Mouse (Mus musculus) lung, embryonic 16.5 days (tissue): ENCODE data around the gene Elovl4. TPM values are rescaled to one million over a fixed set of nuclear protein-coding genes. Genes with fewer than 3 reads are reported as not detected.

ENCODE experiments used
- ATAC-seq: fragments of 200-750 bp; cut with Nextera tagmentation; 2 replicates; pipeline ENCODE4 v1.8.0; 2017; ENCODE audit warnings: low read depth, mild to moderate bottlenecking, moderate library complexity
- H3K27ac ChIP-seq: fragments of 300-500 bp; sonication (generic); 2 replicates; pipeline ENCODE4 v1.5.1; 2014; ENCODE audit warnings: mild to moderate bottlenecking, control low read depth, low read length
- H3K27me3 ChIP-seq: fragments of 300-500 bp; sonication (generic); 2 replicates; pipeline ENCODE4 v1.6.1; 2014; ENCODE audit warnings: low read depth, low read length, mixed read lengths; ENCODE audit not compliant: control insufficient read depth, insufficient read depth
- H3K36me3 ChIP-seq: fragments of 300-500 bp; sonication (generic); 2 replicates; pipeline ENCODE4 v1.6.1; 2014; ENCODE audit warnings: low read length; ENCODE audit not compliant: control insufficient read depth, insufficient read depth
- H3K4me1 ChIP-seq: fragments of 300-500 bp; sonication (generic); replicated peaks from 2 replicates; pipeline ENCODE4 v1.6.1; 2014; ENCODE audit warnings: low read length, mixed read lengths; ENCODE audit not compliant: control insufficient read depth, insufficient read depth
- H3K4me2 ChIP-seq: fragments of 300-500 bp; sonication (generic); 2 replicates; pipeline ENCODE4 v1.6.1; 2014; ENCODE audit warnings: low read depth, low read length, control low read depth
- H3K4me3 ChIP-seq: fragments of 300-500 bp; sonication (generic); 2 replicates; pipeline ENCODE4 v1.5.1; 2014; ENCODE audit warnings: mild to moderate bottlenecking, low read length, control low read depth
- H3K9ac ChIP-seq: fragments of 300-500 bp; sonication (generic); 2 replicates; pipeline ENCODE4 v1.6.1; 2014; ENCODE audit warnings: low read length, control low read depth
- H3K9me3 ChIP-seq: fragments of 300-500 bp; sonication (generic); 2 replicates; pipeline ENCODE4 v1.6.1; 2016; ENCODE audit warnings: low read length; ENCODE audit not compliant: control insufficient read depth
- WGBS: fragments of 180-500 bp; shearing (Covaris S2); extraction: QIAGEN DNeasy Blood & Tissue Kit; methylation state at CpG from one replicate; pipeline ENCODE4 v1.1.7; 2014; 5-methylcytosine and 5-hydroxymethylcytosine counted together
- polyA plus RNA-seq: library from polyadenylated mRNA; unstranded; fragments of >200 nt; fragmentation: Nextera tagmentation; extraction: Ambion mirVana; gene quantifications from 2 replicates; pipeline ENCODE4 v1.2.1, GENCODE M21; 2015

Elovl4 gene
- polyA plus RNA-seq, 1 experiment from 2014 or later = 2.9 TPM

GRCm38 (mm10) chr9:83819188-83819587 is 13.1 kb upstream of the Elovl4 start:
- Histone ChIP-seq H3K4me1 (no peaks in the 10 kb centered on the region), H3K9me3 (no peaks in the 10 kb centered on the region), H3K27ac (no peak overlapping the region), H3K4me3 (no peak overlapping the region), H3K36me3 (no peaks in the 10 kb centered on the region), H3K27me3 (no peaks in the 10 kb centered on the region), H3K4me2 (no peak overlapping the region), H3K9ac (no peak overlapping the region)
- 72% methylated on average over 7 of the region's 7 CpGs for WGBS
- no peak for ATAC-seq

GRCm38 (mm10) chr9:83807562-83807961 is 1.5 kb upstream of the Elovl4 start:
- H3K9ac ChIP-seq = no peak overlapping the region
- no peaks in the 10 kb centered on the region for H3K36me3 ChIP-seq
- H3K4me1 ChIP-seq = peaks cover 8% of the 10 kb centered on the region; the same call in 1 of the 2 replicates
- peaks cover 24% of the 10 kb centered on the region for H3K27me3 ChIP-seq
- H3K4me3 ChIP-seq = no peak overlapping the region
- no peaks in the 10 kb centered on the region for H3K9me3 ChIP-seq
- 3% methylated on average over 2 of the region's 2 CpGs for WGBS
- H3K27ac ChIP-seq = no peak overlapping the region
- H3K4me2 ChIP-seq = no peak overlapping the region
- no peak for ATAC-seq

GRCm38 (mm10) chr9:83805164-83805976 is 707 bp downstream of the Elovl4 start:
- under 1% methylated on average over 37 of the region's 37 CpGs for WGBS
- no peaks in the 10 kb centered on the region for H3K9me3 ChIP-seq
- peak overlapping the region; percentile 45 for H3K9ac ChIP-seq
- peaks cover 24% of the 10 kb centered on the region for H3K27me3 ChIP-seq
- H3K4me2 ChIP-seq = peak overlapping the region; percentile 82
- peaks cover 8% of the 10 kb centered on the region; the same call in 1 of the 2 replicates for H3K4me1 ChIP-seq
- no peaks in the 10 kb centered on the region for H3K36me3 ChIP-seq
- peak overlapping the region; percentile 55 for H3K4me3 ChIP-seq
- H3K27ac ChIP-seq = no peak overlapping the region
- peak; percentile 62 for ATAC-seq

GRCm38 (mm10) chr9:83804341-83804740 is 1.7 kb downstream of the Elovl4 start:
- no peak overlapping the region for H3K9ac ChIP-seq
- no peak overlapping the region for H3K4me3 ChIP-seq
- no peaks in the 10 kb centered on the region for H3K36me3 ChIP-seq
- H3K4me1 ChIP-seq = peaks cover 8% of the 10 kb centered on the region; the same call in 1 of the 2 replicates
- H3K9me3 ChIP-seq = no peaks in the 10 kb centered on the region
- WGBS = 45% methylated on average over 13 of the region's 13 CpGs
- no peak overlapping the region for H3K27ac ChIP-seq
- peaks cover 24% of the 10 kb centered on the region for H3K27me3 ChIP-seq
- H3K4me2 ChIP-seq = no peak overlapping the region
- ATAC-seq = no peak

GRCm38 (mm10) chr9:83797898-83798297 is 8.2 kb downstream of the Elovl4 start:
- ATAC-seq = no peak
- H3K36me3 ChIP-seq = no peaks in the 10 kb centered on the region
- H3K27me3 ChIP-seq = no peaks in the 10 kb centered on the region
- no peak overlapping the region for H3K4me3 ChIP-seq
- WGBS = 68% methylated on average over 8 of the region's 8 CpGs
- no peaks in the 10 kb centered on the region for H3K9me3 ChIP-seq
- H3K27ac ChIP-seq = no peak overlapping the region
- H3K9ac ChIP-seq = no peak overlapping the region
- no peak overlapping the region for H3K4me2 ChIP-seq
- H3K4me1 ChIP-seq = no peaks in the 10 kb centered on the region

GRCm38 (mm10) chr9:83796875-83797274 is 9.2 kb downstream of the Elovl4 start:
- H3K9me3 ChIP-seq = no peaks in the 10 kb centered on the region
- H3K36me3 ChIP-seq = no peaks in the 10 kb centered on the region
- H3K27ac ChIP-seq = no peak overlapping the region
- WGBS = 82% methylated on average over 7 of the region's 7 CpGs
- no peak overlapping the region for H3K9ac ChIP-seq
- H3K27me3 ChIP-seq = no peaks in the 10 kb centered on the region
- H3K4me1 ChIP-seq = no peaks in the 10 kb centered on the region
- H3K4me2 ChIP-seq = no peak overlapping the region
- ATAC-seq = no peak
- H3K4me3 ChIP-seq = no peak overlapping the region

GRCm38 (mm10) chr9:83789326-83789725 is 16.8 kb downstream of the Elovl4 start:
- WGBS = 88% methylated on average over 6 of the region's 6 CpGs
- no peak overlapping the region for H3K4me3 ChIP-seq

GRCm38 (mm10) chr9:83785501-83785900 is 20.6 kb downstream of the Elovl4 start:
- Histone ChIP-seq H3K4me3 (no peak overlapping the region), H3K9me3 (no peaks in the 10 kb centered on the region), H3K4me1 (no peaks in the 10 kb centered on the region), H3K9ac (no peak overlapping the region), H3K4me2 (no peak overlapping the region), H3K27me3 (no peaks in the 10 kb centered on the region), H3K36me3 (no peaks in the 10 kb centered on the region), H3K27ac (no peak overlapping the region)
- 56% methylated on average over 1 of the region's 1 CpGs for WGBS
- no peak for ATAC-seq

More at GRCm38 (mm10) chr9:83789326-83789725, 16.8 kb downstream of the Elovl4 start:
- no peak overlapping the region for H3K4me2 ChIP-seq
- H3K4me1 ChIP-seq = no peaks in the 10 kb centered on the region
- H3K27ac ChIP-seq = no peak overlapping the region
- no peaks in the 10 kb centered on the region for H3K27me3 ChIP-seq
- no peak for ATAC-seq
- H3K36me3 ChIP-seq = no peaks in the 10 kb centered on the region
- no peaks in the 10 kb centered on the region for H3K9me3 ChIP-seq
- H3K9ac ChIP-seq = no peak overlapping the region

GRCm38 (mm10) chr9:83778317-83778960 is 27.6 kb downstream of the Elovl4 start:
- Histone ChIP-seq H3K9ac (no peak overlapping the region), H3K4me1 (no peaks in the 10 kb centered on the region), H3K9me3 (no peaks in the 10 kb centered on the region), H3K27me3 (no peaks in the 10 kb centered on the region), H3K27ac (no peak overlapping the region), H3K4me2 (no peak overlapping the region), H3K4me3 (no peak overlapping the region), H3K36me3 (no peaks in the 10 kb centered on the region)
- ATAC-seq = no peak
- 67% methylated on average over 9 of the region's 9 CpGs for WGBS
